Mouse (Mus musculus) midbrain, embryonic 11.5 days (tissue): Measurements from ENCODE around the gene Apol9b. TPM values are rescaled to one million over a fixed set of nuclear protein-coding genes. Genes with fewer than 3 reads are reported as not detected.

ENCODE experiments used
- ATAC-seq: fragments of 200-750 bp; cut with Nextera tagmentation; 2 replicates; pipeline ENCODE4 v1.8.0; 2017; ENCODE audit warnings: moderate TSS enrichment, moderate library complexity; ENCODE audit not compliant: low FRiP score
- DNase-seq: peaks from one replicate; pipeline ENCODE4 v3.0.0; 2015; ENCODE audit warnings: low spot score; ENCODE audit errors: missing footprints
- H3K27ac ChIP-seq: fragments of 300-500 bp; sonication (generic); 2 replicates; pipeline ENCODE4 v1.5.1; 2014; ENCODE audit warnings: low read depth, low read length
- H3K27me3 ChIP-seq: fragments of 300-500 bp; sonication (generic); 2 replicates; pipeline ENCODE4 v1.6.1; 2014; ENCODE audit warnings: mild to moderate bottlenecking, low read length, moderate library complexity, mixed read lengths; ENCODE audit not compliant: control insufficient read depth, insufficient read depth
- H3K36me3 ChIP-seq: fragments of 300-500 bp; sonication (generic); 2 replicates; pipeline ENCODE4 v1.6.1; 2014; ENCODE audit warnings: mild to moderate bottlenecking, low read length, moderate library complexity, mixed read lengths; ENCODE audit not compliant: control insufficient read depth, insufficient read depth
- H3K4me1 ChIP-seq: fragments of 300-500 bp; sonication (generic); 2 replicates; pipeline ENCODE4 v1.6.1; 2014; ENCODE audit warnings: low read length; ENCODE audit not compliant: control insufficient read depth, insufficient read depth
- H3K4me2 ChIP-seq: fragments of 300-500 bp; sonication (generic); 2 replicates; pipeline ENCODE4 v1.6.1; 2014; ENCODE audit warnings: mild to moderate bottlenecking, moderate library complexity
- H3K4me3 ChIP-seq: fragments of 300-500 bp; sonication (generic); 2 replicates; pipeline ENCODE4 v1.5.1; 2014; ENCODE audit warnings: low read depth, low read length
- H3K9ac ChIP-seq: fragments of 300-500 bp; sonication (generic); 2 replicates; pipeline ENCODE4 v1.6.1; 2014; ENCODE audit warnings: low read length
- H3K9me3 ChIP-seq: fragments of 300-500 bp; sonication (generic); 2 replicates; pipeline ENCODE4 v1.6.1; 2016; ENCODE audit warnings: low read length; ENCODE audit not compliant: control insufficient read depth
- WGBS: fragments of 180-500 bp; shearing (Covaris S2); extraction: QIAGEN DNeasy Blood & Tissue Kit; methylation state at CpG from one replicate; pipeline ENCODE4 v1.1.7; 2014; 5-methylcytosine and 5-hydroxymethylcytosine counted together
- polyA plus RNA-seq: library from polyadenylated mRNA; unstranded; fragments of >200 nt; fragmentation: Nextera tagmentation; extraction: Ambion mirVana; gene quantifications from 2 replicates; pipeline ENCODE4 v1.2.1, GENCODE M21; 2014

Gene Apol9b
- polyA plus RNA-seq, 1 experiment from 2014 or later = not detected

- 8% methylated on average over 9 of the region's 9 CpGs for WGBS
- Histone ChIP-seq H3K27ac (no peak within 1 kb of the TSS), H3K4me3 (no peak within 1 kb of the TSS), H3K4me2 (no peak within 1 kb of the TSS), H3K36me3 (peaks cover 4% of the 10 kb centered on the region; the same call in 1 of the 2 replicates), H3K4me1 (no peaks in the 10 kb centered on the region), H3K9me3 (no peaks in the 10 kb centered on the region), H3K27me3 (no peaks in the 10 kb centered on the region), H3K9ac (no peak within 1 kb of the TSS)
- ATAC-seq (no peak), DNase-seq (peak; percentile 95)
These were observed 28.0 kb downstream of the Apol9b start, which contains the start of gene Apol8 for GRCm38 (mm10) chr15:77756848-77757247. Gene Apol8, minus strand, starts transcription at chr15:77757003.

DNA sequence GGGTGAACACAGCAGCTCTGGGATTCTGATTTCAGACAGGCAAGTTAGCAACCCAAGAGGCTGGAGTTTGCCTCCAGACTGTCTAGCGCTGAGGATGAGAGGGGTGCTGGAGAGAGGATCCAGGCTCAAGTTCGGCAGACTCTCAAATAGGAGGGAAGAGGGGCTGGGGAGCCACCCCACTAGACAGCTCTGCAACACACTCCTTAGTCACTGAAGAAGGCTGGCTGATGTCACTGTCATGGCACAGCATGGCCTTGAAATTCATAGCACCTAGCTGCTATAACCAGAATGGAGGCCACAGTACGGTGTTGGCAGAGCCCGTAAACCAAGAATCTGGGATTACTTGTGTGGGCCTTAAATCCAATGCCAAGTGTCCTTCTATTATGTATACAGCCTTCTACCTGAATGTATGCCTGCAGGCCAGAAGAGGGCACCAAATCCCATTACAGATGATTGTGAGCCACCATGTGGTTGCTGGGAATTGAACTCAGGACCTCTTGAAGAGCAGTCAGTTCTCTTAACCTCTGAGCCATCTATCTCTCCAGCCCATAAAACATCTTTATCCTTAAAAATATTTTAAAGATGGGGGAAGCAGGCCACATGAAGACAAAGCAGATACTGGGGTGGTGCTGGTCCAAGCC lies 28.9 kb downstream of the Apol9b start:
- H3K4me1 ChIP-seq = no peaks in the 10 kb centered on the region
- no peaks in the 10 kb centered on the region for H3K9me3 ChIP-seq
- no peak overlapping the region for H3K9ac ChIP-seq
- no peak overlapping the region for H3K4me3 ChIP-seq
- ATAC-seq = no peak
- WGBS = 83% methylated on average over 4 of the region's 4 CpGs
- no peak overlapping the region for H3K4me2 ChIP-seq
- no peak for DNase-seq
- H3K36me3 ChIP-seq = peaks cover 5% of the 10 kb centered on the region; the same call in 1 of the 2 replicates
- no peaks in the 10 kb centered on the region for H3K27me3 ChIP-seq
- H3K27ac ChIP-seq = no peak overlapping the region

DNA sequence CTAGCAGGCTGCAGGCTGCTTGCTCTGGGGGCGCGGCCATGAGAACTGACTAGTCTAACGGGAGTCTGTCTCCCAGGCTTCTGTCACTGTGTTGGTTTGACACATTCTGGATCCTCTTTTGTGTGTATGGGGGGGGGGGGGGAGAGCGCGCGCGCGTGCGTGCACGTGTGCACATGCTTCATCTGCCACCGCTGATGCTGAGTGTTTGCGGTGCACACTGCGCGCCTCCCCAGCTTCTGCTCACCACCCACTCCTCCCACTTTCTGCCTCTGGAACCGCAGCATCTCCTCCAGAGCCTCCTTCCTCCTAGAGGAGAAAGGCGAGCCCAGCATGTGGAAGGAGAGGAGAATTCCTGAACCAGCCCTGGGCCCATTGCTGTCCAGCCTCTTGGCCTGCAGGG lies 31.2 kb downstream of the Apol9b start:
- peaks cover 7% of the 10 kb centered on the region for H3K36me3 ChIP-seq

DNA sequence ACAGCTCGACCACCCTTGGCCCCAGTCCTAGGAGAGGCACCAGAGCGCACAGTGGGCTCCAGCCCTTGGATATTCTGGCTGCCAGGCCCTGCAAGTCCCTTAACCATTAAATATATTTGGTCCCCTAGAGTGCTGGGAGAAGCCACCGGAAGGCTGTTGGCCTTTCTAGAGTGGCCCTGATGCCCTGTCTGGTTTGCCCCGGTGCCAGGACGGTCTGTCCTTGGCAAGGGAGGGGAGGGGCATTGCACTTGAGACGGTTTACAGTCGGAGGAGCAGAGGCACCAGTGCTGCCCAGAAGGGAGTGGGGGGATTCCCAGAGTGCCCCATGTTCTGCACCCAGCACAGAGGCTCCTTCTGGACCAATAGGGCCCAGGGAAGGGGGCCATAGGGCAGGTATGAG lies 32.2 kb downstream of the Apol9b start:
- 95% methylated on average over 7 of the region's 7 CpGs for WGBS
- no peaks in the 10 kb centered on the region for H3K4me1 ChIP-seq

More for the DNA sequence above, 31.2 kb downstream of the Apol9b start:
- ATAC-seq (no peak), DNase-seq (no peak)
- WGBS = 96% methylated on average over 16 of the region's 16 CpGs
- Histone ChIP-seq H3K4me1 (no peaks in the 10 kb centered on the region), H3K4me2 (no peak overlapping the region), H3K4me3 (no peak overlapping the region), H3K27me3 (no peaks in the 10 kb centered on the region), H3K9me3 (no peaks in the 10 kb centered on the region), H3K27ac (no peak overlapping the region), H3K9ac (no peak overlapping the region)

DNA sequence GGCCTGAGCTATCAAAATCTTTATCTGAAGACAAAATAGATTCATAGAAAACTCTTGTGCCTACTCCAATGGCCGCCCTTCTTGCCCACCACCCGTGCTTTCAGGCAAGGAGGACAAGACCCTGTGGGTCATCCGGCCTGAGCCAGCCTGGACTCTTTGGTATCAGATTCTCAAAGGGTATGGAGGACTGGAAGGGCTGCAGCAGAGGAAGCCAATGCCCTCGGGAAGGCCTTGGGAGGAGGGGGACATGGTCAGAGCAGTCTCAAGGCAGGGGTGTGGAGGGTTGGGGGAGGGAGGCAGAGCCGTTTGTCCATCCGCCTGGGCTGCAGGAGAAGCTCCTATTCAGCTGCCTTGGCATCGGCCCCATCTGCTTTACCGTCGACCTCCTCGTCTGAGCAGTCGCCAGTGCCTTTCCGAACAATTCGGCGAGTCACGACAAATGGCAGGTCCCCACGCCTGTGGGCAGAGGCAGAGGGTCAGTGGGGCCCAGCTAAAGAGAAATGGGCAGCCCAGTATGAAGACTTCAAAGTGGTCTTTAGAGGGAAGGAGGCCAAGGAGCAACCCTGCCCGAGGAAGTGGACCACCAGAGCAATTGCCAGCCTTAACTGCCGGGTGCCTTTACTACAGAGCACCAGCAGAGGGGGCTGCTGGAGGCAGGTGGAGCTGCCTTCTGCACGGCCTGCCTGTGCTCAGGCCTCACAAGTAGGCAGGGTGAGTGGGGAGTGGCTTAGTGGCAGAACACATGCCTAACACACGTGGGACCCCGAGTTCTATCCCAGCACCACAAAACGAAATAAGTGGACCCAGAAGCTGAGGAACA lies 32.9 kb downstream of the Apol9b start:
- Histone ChIP-seq H3K4me2 (no peak overlapping the region), H3K4me3 (no peak overlapping the region), H3K27me3 (no peaks in the 10 kb centered on the region), H3K9me3 (no peaks in the 10 kb centered on the region), H3K9ac (no peak overlapping the region), H3K4me1 (no peaks in the 10 kb centered on the region), H3K36me3 (peaks cover 11% of the 10 kb centered on the region), H3K27ac (no peak overlapping the region)
- no peak for DNase-seq
- ATAC-seq = no peak
- WGBS = 85% methylated on average over 22 of the region's 22 CpGs

More for the DNA sequence above, 32.2 kb downstream of the Apol9b start:
- ATAC-seq = no peak
- no peak overlapping the region for H3K4me2 ChIP-seq
- no peaks in the 10 kb centered on the region for H3K9me3 ChIP-seq
- H3K27ac ChIP-seq = no peak overlapping the region
- H3K4me3 ChIP-seq = no peak overlapping the region
- H3K36me3 ChIP-seq = peaks cover 9% of the 10 kb centered on the region
- no peak for DNase-seq
- H3K9ac ChIP-seq = no peak overlapping the region
- H3K27me3 ChIP-seq = no peaks in the 10 kb centered on the region

GRCm38 (mm10) chr15:77763050-77763449 lies 34.2 kb downstream of the Apol9b start:
- no peak for DNase-seq
- Histone ChIP-seq H3K4me1 (no peaks in the 10 kb centered on the region), H3K9ac (no peak overlapping the region), H3K36me3 (peaks cover 14% of the 10 kb centered on the region), H3K4me2 (no peak overlapping the region), H3K9me3 (no peaks in the 10 kb centered on the region), H3K27ac (no peak overlapping the region), H3K4me3 (no peak overlapping the region), H3K27me3 (no peaks in the 10 kb centered on the region)
- 93% methylated on average over 16 of the region's 16 CpGs for WGBS
- no peak for ATAC-seq

DNA sequence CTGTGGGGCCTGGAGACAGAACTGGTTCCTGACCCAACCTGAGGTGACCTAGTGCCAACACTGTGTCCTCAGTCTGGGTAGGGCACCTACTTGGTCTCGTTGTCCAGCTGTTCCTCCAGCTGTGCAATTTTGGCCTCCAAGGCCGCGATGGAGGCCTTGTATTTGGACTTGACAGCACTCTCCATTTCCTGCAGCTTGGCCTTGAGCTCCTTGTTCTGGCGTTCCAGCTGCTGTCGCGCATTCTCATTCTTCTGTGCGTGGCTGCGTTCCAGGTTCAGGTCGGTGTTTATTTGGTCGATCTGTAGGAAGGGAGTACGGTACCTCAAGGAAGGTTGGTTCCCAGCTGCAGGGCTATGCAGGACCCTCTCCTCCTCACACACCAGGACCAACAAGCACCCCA lies 34.9 kb downstream of the Apol9b start:
- peaks cover 17% of the 10 kb centered on the region for H3K36me3 ChIP-seq
- ATAC-seq = no peak
- H3K4me1 ChIP-seq = no peaks in the 10 kb centered on the region

GRCm38 (mm10) chr15:77764391-77765006 lies 35.7 kb downstream of the Apol9b start:
- WGBS = 90% methylated on average over 13 of the region's 13 CpGs
- DNase-seq = no peak
- peaks cover 22% of the 10 kb centered on the region for H3K36me3 ChIP-seq
- H3K27me3 ChIP-seq = no peaks in the 10 kb centered on the region
- no peak overlapping the region for H3K4me2 ChIP-seq
- H3K27ac ChIP-seq = no peak overlapping the region
- no peaks in the 10 kb centered on the region for H3K9me3 ChIP-seq
- ATAC-seq = no peak
- H3K9ac ChIP-seq = no peak overlapping the region
- no peaks in the 10 kb centered on the region for H3K4me1 ChIP-seq
- no peak overlapping the region for H3K4me3 ChIP-seq

More for the DNA sequence above, 34.9 kb downstream of the Apol9b start:
- Histone ChIP-seq H3K9me3 (no peaks in the 10 kb centered on the region), H3K9ac (no peak overlapping the region), H3K4me2 (no peak overlapping the region), H3K4me3 (no peak overlapping the region), H3K27ac (no peak overlapping the region), H3K27me3 (no peaks in the 10 kb centered on the region)
- WGBS = 94% methylated on average over 11 of the region's 11 CpGs
- no peak for DNase-seq
